Mouse (Mus musculus) urinary bladder, adult 2 months (tissue): Measurements from ENCODE around the gene Fam129b. TPM values are rescaled to one million over a fixed set of nuclear protein-coding genes. Genes with fewer than 3 reads are reported as not detected.

ENCODE experiments used
- DNase-seq: peaks from one replicate; pipeline ENCODE4 v3.0.0; 2022; ENCODE audit warnings: low spot score
- polyA plus RNA-seq: library from polyadenylated mRNA; depleted of rRNA; stranded (reverse); fragments of >200 nt; gene quantifications from 2 replicates; pipeline ENCODE4 v1.2.3, GENCODE M21; 2012

Fam129b gene
- polyA plus RNA-seq, 1 experiment = 102 TPM

GRCm38 (mm10) chr2:32891278-32891677 lies 15.4 kb downstream of the Fam129b start:
- DNase-seq = no peak

- DNase-seq = no peak
These were observed 16.6 kb downstream of the Fam129b start for GRCm38 (mm10) chr2:32892490-32892889.

- DNase-seq = no peak
These were observed 18.2 kb downstream of the Fam129b start for GRCm38 (mm10) chr2:32894097-32894496.

GRCm38 (mm10) chr2:32895606-32896106 lies 19.7 kb downstream of the Fam129b start:
- DNase-seq = no peak

GRCm38 (mm10) chr2:32896507-32897147 lies 20.7 kb downstream of the Fam129b start:
- no peak for DNase-seq

GRCm38 (mm10) chr2:32898983-32899382 lies 23.1 kb downstream of the Fam129b start:
- DNase-seq = no peak

- no peak for DNase-seq
These were observed 26.2 kb downstream of the Fam129b start for GRCm38 (mm10) chr2:32902126-32902525.

- no peak for DNase-seq
These were observed 27.6 kb downstream of the Fam129b start for GRCm38 (mm10) chr2:32903470-32903869.

- DNase-seq = no peak
These were observed 28.7 kb downstream of the Fam129b start for GRCm38 (mm10) chr2:32904637-32905036.

GRCm38 (mm10) chr2:32905297-32905696 lies 29.4 kb downstream of the Fam129b start:
- no peak for DNase-seq

- no peak for DNase-seq
These were observed 31.5 kb downstream of the Fam129b start for GRCm38 (mm10) chr2:32907442-32907841.

GRCm38 (mm10) chr2:32908272-32908671 lies 32.4 kb downstream of the Fam129b start:
- no peak for DNase-seq

- DNase-seq = no peak
These were observed 32.9 kb downstream of the Fam129b start for GRCm38 (mm10) chr2:32908796-32909195.

GRCm38 (mm10) chr2:32911639-32912182 lies 35.8 kb downstream of the Fam129b start:
- no peak for DNase-seq

GRCm38 (mm10) chr2:32912210-32912804 lies 36.4 kb downstream of the Fam129b start:
- peak; percentile 69 for DNase-seq

- DNase-seq = no peak
These were observed 38.4 kb downstream of the Fam129b start for GRCm38 (mm10) chr2:32914362-32914761.

- no peak for DNase-seq
These were observed 39.0 kb downstream of the Fam129b start for GRCm38 (mm10) chr2:32914896-32915295.

GRCm38 (mm10) chr2:32917526-32917925 lies 41.6 kb downstream of the Fam129b start:
- no peak for DNase-seq

- DNase-seq = no peak
These were observed 42.5 kb downstream of the Fam129b start for GRCm38 (mm10) chr2:32918391-32918790.

- DNase-seq = no peak
These were observed 45.3 kb downstream of the Fam129b start for GRCm38 (mm10) chr2:32921235-32921634.

- DNase-seq = no peak
These were observed 46.0 kb downstream of the Fam129b start for GRCm38 (mm10) chr2:32921801-32922380.

- DNase-seq = no peak
These were observed 46.6 kb downstream of the Fam129b start for GRCm38 (mm10) chr2:32922564-32922963.
